Mouse (Mus musculus) limb, embryonic 15.5 days (tissue): Measurements from ENCODE around the gene Aadacl3. TPM values are rescaled to one million over a fixed set of nuclear protein-coding genes. Genes with fewer than 3 reads are reported as not detected.

Experiments used
- ATAC-seq: fragments of 200-750 bp; cut with Nextera tagmentation; 2 replicates; pipeline ENCODE4 v1.8.0; 2017; ENCODE audit warnings: low read depth, moderate TSS enrichment; ENCODE audit not compliant: insufficient number of reproducible peaks, low FRiP score, low TSS enrichment
- H3K27ac ChIP-seq: fragments of 300-500 bp; sonication (generic); 2 replicates; pipeline ENCODE4 v1.5.1; 2015; ENCODE audit warnings: moderate library complexity, mild to moderate bottlenecking, inconsistent platforms
- H3K27me3 ChIP-seq: fragments of 300-500 bp; sonication (generic); 2 replicates; pipeline ENCODE4 v1.6.1; 2015; ENCODE audit warnings: inconsistent platforms
- H3K36me3 ChIP-seq: fragments of 300-500 bp; sonication (generic); 2 replicates; pipeline ENCODE4 v1.6.1; 2015; ENCODE audit warnings: inconsistent platforms
- H3K4me1 ChIP-seq: fragments of 300-500 bp; sonication (generic); 2 replicates; pipeline ENCODE4 v1.6.1; 2015; ENCODE audit warnings: inconsistent platforms
- H3K4me2 ChIP-seq: fragments of 300-500 bp; sonication (generic); 2 replicates; pipeline ENCODE4 v1.6.1; 2015; ENCODE audit warnings: mild to moderate bottlenecking, inconsistent platforms
- H3K4me3 ChIP-seq: fragments of 300-500 bp; sonication (generic); 2 replicates; pipeline ENCODE4 v1.5.1; 2015; ENCODE audit warnings: mild to moderate bottlenecking, inconsistent platforms
- H3K9ac ChIP-seq: fragments of 300-500 bp; sonication (generic); 2 replicates; pipeline ENCODE4 v1.6.1; 2015; ENCODE audit warnings: inconsistent platforms
- H3K9me3 ChIP-seq: fragments of 300-500 bp; sonication (generic); 2 replicates; pipeline ENCODE4 v1.6.1; 2016; ENCODE audit warnings: inconsistent platforms
- WGBS: fragments of 180-500 bp; shearing (Covaris S2); methylation state at CpG from one replicate; pipeline ENCODE4 v1.1.7; 2015; 5-methylcytosine and 5-hydroxymethylcytosine counted together
- polyA plus RNA-seq: library from polyadenylated mRNA; unstranded; fragments of >200 nt; fragmentation: Nextera tagmentation; extraction: Ambion mirVana; gene quantifications from 2 replicates; pipeline ENCODE4 v1.2.1, GENCODE M21; 2015

The Aadacl3 gene
- not detected in 2 replicates for polyA plus RNA-seq

DNA sequence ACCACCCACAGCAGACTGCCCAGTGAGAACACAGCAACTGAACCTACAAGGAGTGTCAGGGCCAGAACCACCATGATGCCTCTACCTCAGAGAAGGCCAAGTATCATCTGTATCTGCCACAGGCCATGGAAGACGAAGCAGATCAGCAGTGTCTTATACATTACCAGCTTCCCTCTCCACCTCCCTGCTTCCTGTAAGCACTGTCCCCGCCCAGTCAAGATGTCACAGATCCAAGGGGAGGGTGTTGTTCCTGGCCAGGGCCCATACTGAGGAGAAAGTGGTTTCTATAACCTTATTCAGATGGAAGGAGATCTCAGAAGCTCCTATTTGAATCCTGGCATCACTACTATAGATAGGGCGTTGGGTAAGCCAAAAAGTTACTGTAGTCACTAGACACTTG is at the start of gene Aadacl3:
Gene Aadacl3 (minus strand): TSS at position 101 of the 400 bp plus-strand sequence.
- Histone ChIP-seq H3K4me3 (no peak within 1 kb of the TSS), H3K9me3 (no peaks in the 10 kb centered on the region), H3K27me3 (no peaks in the 10 kb centered on the region), H3K9ac (no peak within 1 kb of the TSS), H3K36me3 (no peaks in the 10 kb centered on the region), H3K27ac (no peak within 1 kb of the TSS), H3K4me1 (no peaks in the 10 kb centered on the region), H3K4me2 (no peak within 1 kb of the TSS)
- ATAC-seq = no peak
- WGBS = 65% methylated on average over 3 of the region's 3 CpGs

DNA sequence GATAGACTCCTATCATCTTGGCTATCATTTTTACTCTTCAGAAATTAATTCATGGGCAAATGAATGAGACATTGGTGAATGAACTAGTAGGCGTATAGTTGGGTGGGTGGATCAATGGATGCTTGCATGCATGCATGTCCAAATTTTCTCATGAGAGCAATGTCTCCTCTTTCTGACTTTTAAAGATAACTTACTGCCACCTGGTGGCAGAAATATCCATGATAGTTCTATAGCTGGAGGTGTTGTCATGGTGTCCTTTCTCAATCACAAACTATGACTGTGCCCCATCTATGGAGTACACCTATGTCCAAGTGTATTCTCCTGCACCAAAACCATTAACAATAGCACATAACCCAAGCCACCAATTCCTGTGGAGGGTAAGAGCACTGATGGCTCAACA is 43.0 kb upstream of the Aadacl3 start:
- no peak overlapping the region for H3K27ac ChIP-seq
- WGBS = 83% methylated on average over 1 of the region's 1 CpGs
- ATAC-seq = no peak
- H3K9me3 ChIP-seq = no peaks in the 10 kb centered on the region
- no peak overlapping the region for H3K4me3 ChIP-seq
- H3K4me1 ChIP-seq = no peaks in the 10 kb centered on the region
- no peak overlapping the region for H3K4me2 ChIP-seq
- H3K9ac ChIP-seq = no peak overlapping the region
- H3K27me3 ChIP-seq = no peaks in the 10 kb centered on the region
- no peaks in the 10 kb centered on the region for H3K36me3 ChIP-seq

DNA sequence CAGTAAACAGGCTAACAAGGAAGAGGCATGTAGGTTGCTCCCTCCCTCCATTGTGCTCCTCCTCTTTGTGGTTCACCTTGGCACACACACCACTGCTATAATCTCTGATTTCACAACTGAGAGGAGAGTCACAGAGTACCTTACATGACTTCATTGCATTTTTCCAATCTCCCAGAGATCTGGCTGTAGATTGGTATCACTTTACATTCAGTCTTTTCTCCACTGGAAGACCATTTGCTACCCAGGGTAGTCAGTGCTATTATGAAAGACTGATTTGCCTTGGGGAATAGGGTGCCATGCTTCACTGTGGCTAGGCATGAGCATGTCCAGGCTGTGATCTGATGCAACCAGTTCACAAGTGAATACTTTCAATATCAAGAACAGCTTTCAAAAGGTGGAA is 29.8 kb upstream of the Aadacl3 start:
- no peak overlapping the region for H3K27ac ChIP-seq
- H3K27me3 ChIP-seq = no peaks in the 10 kb centered on the region
- H3K9ac ChIP-seq = no peak overlapping the region
- H3K4me1 ChIP-seq = no peaks in the 10 kb centered on the region
- no peaks in the 10 kb centered on the region for H3K36me3 ChIP-seq
- no peak overlapping the region for H3K4me3 ChIP-seq
- H3K9me3 ChIP-seq = no peaks in the 10 kb centered on the region
- no peak for ATAC-seq
- no peak overlapping the region for H3K4me2 ChIP-seq

DNA sequence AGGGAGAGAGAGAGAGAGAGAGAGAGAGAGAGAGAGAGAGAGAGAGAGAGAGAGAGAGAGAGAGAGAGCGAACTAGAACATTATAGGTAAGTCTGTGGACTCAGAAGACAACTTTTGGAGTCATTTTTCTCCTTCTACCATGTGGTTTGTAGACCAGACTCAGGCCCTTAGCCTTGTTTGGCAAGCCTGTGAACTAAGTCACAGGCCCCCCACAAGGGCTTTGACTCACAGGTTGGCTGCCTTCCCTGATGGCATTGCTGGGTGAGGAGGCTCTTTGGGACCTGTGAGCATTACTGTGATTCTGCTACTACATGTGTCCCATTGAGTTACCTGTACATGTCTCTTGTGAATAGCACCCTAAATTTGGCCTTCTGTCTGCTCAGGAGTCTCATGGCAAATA is 4.5 kb upstream of the Aadacl3 start:
- H3K27ac ChIP-seq = no peak overlapping the region
- ATAC-seq = no peak

DNA sequence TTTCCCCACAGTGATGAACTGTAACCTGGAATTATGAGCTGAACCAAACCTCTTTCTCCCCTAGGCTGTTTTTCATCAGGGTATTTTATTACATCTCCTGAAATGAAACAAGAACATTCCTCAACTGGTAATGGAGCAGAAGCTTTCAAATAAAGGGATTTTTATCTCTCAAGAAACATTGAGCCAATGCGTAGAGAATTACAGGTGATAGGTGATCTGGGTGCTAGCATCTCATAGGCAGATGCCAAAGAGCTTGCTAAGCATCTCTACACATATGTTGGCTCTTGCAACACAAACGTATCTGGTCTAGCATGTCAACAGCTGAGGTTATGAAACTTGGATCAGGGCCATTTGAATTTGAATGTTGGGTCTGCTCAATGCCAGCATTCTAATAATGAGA is 1.6 kb upstream of the Aadacl3 start:
- Histone ChIP-seq H3K4me3 (no peak overlapping the region), H3K4me1 (no peaks in the 10 kb centered on the region), H3K27ac (no peak overlapping the region), H3K36me3 (no peaks in the 10 kb centered on the region), H3K27me3 (no peaks in the 10 kb centered on the region), H3K9ac (no peak overlapping the region), H3K4me2 (no peak overlapping the region), H3K9me3 (no peaks in the 10 kb centered on the region)
- WGBS = 65% methylated on average over 2 of the region's 2 CpGs
- ATAC-seq = no peak

More for the DNA sequence above, 4.5 kb upstream of the Aadacl3 start:
- Histone ChIP-seq H3K27me3 (no peaks in the 10 kb centered on the region), H3K4me1 (no peaks in the 10 kb centered on the region), H3K9ac (no peak overlapping the region), H3K4me3 (no peak overlapping the region), H3K36me3 (no peaks in the 10 kb centered on the region), H3K4me2 (no peak overlapping the region), H3K9me3 (no peaks in the 10 kb centered on the region)
- WGBS = 79% methylated on average over 1 of the region's 1 CpGs

DNA sequence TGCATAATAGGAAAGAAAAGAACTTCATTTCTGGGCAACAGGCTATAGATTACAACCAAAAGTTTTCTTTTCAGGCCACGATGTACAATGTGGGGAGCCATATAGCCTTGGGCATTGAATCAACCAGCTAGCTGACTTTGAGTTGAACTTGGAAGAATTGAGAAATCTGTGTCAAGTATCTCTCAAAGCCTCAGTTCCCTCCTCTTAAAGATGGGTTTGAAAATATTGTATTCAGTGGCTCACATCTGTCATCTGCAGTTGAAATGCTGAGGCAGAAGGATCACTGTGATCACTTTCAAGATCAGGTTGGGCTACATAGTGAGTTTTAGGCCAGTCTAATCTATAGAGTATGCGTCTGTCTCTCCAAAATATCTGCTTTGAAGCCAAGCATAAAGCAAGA is 10.3 kb downstream of the Aadacl3 start, which contains the start of gene Gm9944:
Gene Gm9944 (minus strand): TSS at position 101 of the 400 bp plus-strand sequence.
- no peak within 1 kb of the TSS for H3K9ac ChIP-seq
- H3K27ac ChIP-seq = no peak within 1 kb of the TSS
- ATAC-seq = no peak
- H3K4me1 ChIP-seq = no peaks in the 10 kb centered on the region
- WGBS = 76% methylated on average over 2 of the region's 2 CpGs
- no peaks in the 10 kb centered on the region for H3K27me3 ChIP-seq
- no peaks in the 10 kb centered on the region for H3K9me3 ChIP-seq
- no peak within 1 kb of the TSS for H3K4me3 ChIP-seq
- H3K4me2 ChIP-seq = no peak within 1 kb of the TSS
- H3K36me3 ChIP-seq = no peaks in the 10 kb centered on the region

DNA sequence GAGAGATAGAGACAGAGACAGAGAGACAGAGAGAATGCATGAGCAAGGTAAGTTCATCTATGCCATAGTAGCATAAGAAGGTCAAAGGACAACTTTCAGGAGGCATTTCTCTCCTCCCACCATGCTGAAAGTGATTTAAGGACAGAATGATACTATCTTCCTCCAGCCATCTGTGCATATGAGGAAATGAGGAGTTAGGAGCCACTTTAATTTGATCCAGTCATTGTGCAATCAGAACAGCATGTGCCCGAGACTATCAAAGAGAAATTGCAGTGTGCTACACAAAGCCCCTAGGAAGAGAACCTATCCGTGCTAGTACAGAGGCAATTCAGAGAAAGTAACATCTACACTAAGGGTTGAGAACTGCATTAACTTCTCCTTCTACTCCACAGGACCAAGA is 15.0 kb downstream of the Aadacl3 start:
- Histone ChIP-seq H3K4me3 (no peak overlapping the region), H3K36me3 (no peaks in the 10 kb centered on the region), H3K27me3 (no peaks in the 10 kb centered on the region), H3K9me3 (no peaks in the 10 kb centered on the region), H3K4me1 (no peaks in the 10 kb centered on the region), H3K27ac (no peak overlapping the region), H3K9ac (no peak overlapping the region), H3K4me2 (no peak overlapping the region)
- ATAC-seq = no peak
- 42% methylated on average over 2 of the region's 2 CpGs for WGBS

DNA sequence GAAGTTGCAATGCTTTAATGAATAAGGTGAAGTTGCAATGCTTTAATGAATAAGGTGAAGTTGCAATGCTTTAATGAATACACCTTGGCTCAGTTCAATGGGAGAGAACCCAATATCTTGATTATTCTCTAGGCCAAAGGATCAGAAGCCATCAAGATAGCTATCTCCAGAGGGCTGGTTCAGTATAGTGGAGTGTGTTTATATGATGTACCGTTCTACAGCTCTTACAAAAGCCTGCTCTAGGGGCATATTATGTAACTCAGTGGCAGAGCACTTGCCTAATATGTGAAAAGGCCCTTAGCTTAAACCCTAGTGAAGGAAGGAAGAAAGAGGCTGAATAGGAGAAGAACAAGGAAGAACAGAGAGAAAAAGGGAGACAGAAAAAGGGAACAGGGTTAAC is 22.0 kb downstream of the Aadacl3 start:
- H3K9ac ChIP-seq = no peak overlapping the region
- ATAC-seq = no peak
- WGBS = 57% methylated on average over 1 of the region's 1 CpGs
- no peak overlapping the region for H3K27ac ChIP-seq
- H3K4me1 ChIP-seq = no peaks in the 10 kb centered on the region
- no peaks in the 10 kb centered on the region for H3K9me3 ChIP-seq
- no peaks in the 10 kb centered on the region for H3K36me3 ChIP-seq
- no peaks in the 10 kb centered on the region for H3K27me3 ChIP-seq
- no peak overlapping the region for H3K4me3 ChIP-seq
- no peak overlapping the region for H3K4me2 ChIP-seq

DNA sequence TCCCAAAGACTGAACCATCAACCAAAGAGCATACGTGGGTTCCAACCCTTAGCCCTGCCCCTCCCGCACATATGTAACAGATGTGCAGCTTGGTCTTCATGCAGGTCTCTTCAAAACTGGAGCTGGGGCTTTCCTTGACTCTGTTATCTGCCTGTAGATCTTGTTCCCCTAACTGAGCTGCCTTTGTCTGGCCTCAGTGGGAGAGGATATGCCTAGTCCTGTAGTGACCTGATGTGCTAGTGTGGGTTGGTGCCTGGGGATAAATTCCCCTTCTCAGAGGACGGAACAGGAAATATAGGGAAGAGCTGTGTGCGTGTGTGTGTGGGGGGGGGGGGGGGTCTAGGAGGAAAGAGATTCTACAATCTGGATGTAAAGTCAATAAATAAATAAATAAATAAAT is 22.5 kb downstream of the Aadacl3 start:
- no peak overlapping the region for H3K4me3 ChIP-seq
- no peaks in the 10 kb centered on the region for H3K9me3 ChIP-seq
- ATAC-seq = no peak
- no peaks in the 10 kb centered on the region for H3K36me3 ChIP-seq
- no peak overlapping the region for H3K27ac ChIP-seq
- WGBS = 79% methylated on average over 3 of the region's 4 CpGs
- H3K9ac ChIP-seq = no peak overlapping the region
- H3K4me1 ChIP-seq = no peaks in the 10 kb centered on the region
- no peaks in the 10 kb centered on the region for H3K27me3 ChIP-seq
- no peak overlapping the region for H3K4me2 ChIP-seq

DNA sequence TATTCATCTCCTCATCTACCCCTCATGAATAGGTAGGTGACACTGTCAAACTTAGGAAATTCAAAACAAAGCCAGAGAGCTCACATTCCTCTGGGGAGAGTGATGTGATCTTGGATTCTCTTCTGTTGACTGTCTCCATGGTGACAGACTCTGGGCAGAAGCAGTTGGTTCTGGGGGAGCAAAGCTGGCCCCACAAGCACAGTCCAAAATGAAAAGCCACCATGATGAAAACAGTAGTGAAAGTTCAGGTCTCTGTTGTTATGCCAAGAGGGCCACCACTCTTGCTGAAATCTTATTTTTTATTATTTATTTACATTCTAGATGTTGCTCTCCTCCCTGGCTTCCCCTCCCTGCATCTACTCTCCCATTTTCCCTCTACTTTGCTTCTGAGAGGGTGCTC is 24.9 kb downstream of the Aadacl3 start, which contains the start of gene 1700012P22Rik:
Gene 1700012P22Rik (minus strand): TSS at position 101 of the 400 bp plus-strand sequence.
- Histone ChIP-seq H3K27ac (no peak within 1 kb of the TSS), H3K36me3 (no peaks in the 10 kb centered on the region), H3K9ac (no peak within 1 kb of the TSS), H3K4me1 (no peaks in the 10 kb centered on the region), H3K9me3 (no peaks in the 10 kb centered on the region), H3K4me2 (no peak within 1 kb of the TSS), H3K4me3 (no peak within 1 kb of the TSS), H3K27me3 (no peaks in the 10 kb centered on the region)
- ATAC-seq = no peak

DNA sequence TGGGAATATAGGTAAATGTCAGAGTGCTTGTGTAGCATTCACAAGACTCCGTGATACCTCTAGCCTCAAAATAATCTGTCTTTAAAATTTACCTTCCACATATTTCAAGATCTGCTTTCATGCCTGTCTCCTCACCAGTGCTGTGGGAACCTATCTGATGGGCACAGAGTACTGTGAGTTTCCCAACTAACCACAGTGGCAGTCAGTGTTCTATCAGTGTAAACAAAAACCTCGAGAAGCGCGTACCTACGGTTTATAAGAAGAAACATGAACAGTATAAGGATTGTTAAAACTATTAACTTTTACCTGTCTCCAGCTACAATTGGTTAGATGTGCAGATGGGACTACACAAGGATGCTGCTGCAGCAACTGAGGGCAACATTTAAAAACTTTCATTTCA is 30.3 kb downstream of the Aadacl3 start:
- no peak overlapping the region for H3K4me3 ChIP-seq
- no peaks in the 10 kb centered on the region for H3K36me3 ChIP-seq
- no peaks in the 10 kb centered on the region for H3K27me3 ChIP-seq
- WGBS = 87% methylated on average over 5 of the region's 5 CpGs
- H3K9me3 ChIP-seq = no peaks in the 10 kb centered on the region
- no peak for ATAC-seq
- H3K27ac ChIP-seq = no peak overlapping the region
- H3K9ac ChIP-seq = no peak overlapping the region
- H3K4me1 ChIP-seq = no peaks in the 10 kb centered on the region
- no peak overlapping the region for H3K4me2 ChIP-seq

DNA sequence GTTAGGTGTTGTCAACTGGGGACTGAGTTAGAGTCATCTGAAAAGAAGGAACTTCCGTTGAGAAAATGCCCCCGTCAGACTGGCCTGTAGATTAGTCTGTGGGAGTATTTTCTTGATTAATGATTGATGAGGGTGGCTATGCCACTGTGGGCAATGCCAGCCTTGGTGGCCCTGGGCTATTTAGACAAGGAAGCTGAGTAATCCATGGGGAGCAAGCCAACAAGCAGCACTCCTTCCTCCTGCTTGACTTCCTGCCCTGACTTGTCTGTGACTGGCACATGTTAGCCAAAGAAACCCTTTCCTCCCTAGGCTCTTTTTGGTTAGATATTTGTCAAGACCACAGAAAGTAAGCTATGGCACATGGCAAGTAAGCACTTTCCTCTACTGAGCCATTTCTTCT is 32.8 kb downstream of the Aadacl3 start:
- no peaks in the 10 kb centered on the region for H3K27me3 ChIP-seq
- H3K36me3 ChIP-seq = no peaks in the 10 kb centered on the region
- no peak overlapping the region for H3K4me2 ChIP-seq
- no peak overlapping the region for H3K4me3 ChIP-seq
- no peaks in the 10 kb centered on the region for H3K4me1 ChIP-seq
- no peaks in the 10 kb centered on the region for H3K9me3 ChIP-seq
- no peak for ATAC-seq
- H3K27ac ChIP-seq = no peak overlapping the region
- H3K9ac ChIP-seq = no peak overlapping the region
- WGBS = 78% methylated on average over 2 of the region's 2 CpGs

DNA sequence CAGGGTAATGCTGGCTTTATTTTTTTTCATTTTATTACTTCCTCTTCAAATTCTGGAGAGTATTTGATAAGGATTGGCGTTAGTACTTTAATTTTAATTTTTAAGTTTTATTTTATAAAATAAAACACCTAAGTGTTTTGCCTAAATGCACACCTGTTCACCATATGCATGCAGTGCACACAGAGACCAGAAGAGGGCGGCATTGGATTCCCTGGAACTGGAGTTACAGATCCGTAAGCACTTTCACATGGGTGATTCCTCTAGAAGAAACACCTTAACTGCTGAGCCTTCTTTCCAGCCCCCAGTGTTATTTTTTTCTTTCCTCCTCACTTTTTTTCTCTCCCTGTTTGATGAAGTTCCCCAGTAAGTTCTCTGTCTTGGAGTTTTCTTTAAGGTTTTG is 34.7 kb downstream of the Aadacl3 start:
- H3K36me3 ChIP-seq = no peaks in the 10 kb centered on the region
- 16% methylated on average over 3 of the region's 3 CpGs for WGBS
- no peaks in the 10 kb centered on the region for H3K27me3 ChIP-seq
- H3K9ac ChIP-seq = no peak overlapping the region
- no peak overlapping the region for H3K27ac ChIP-seq
- H3K4me3 ChIP-seq = no peak overlapping the region
- ATAC-seq = no peak
- no peaks in the 10 kb centered on the region for H3K4me1 ChIP-seq
- no peaks in the 10 kb centered on the region for H3K9me3 ChIP-seq
- no peak overlapping the region for H3K4me2 ChIP-seq
